Mouse (Mus musculus) kidney, embryonic 15.5 days (tissue): ENCODE results near the gene Dip2a. TPM values are rescaled to one million over a fixed set of nuclear protein-coding genes. Genes with fewer than 3 reads are reported as not detected.

ENCODE experiments used
- ATAC-seq: fragments of 200-750 bp; cut with Nextera tagmentation; replicated peaks from 2 replicates; pipeline ENCODE4 v1.8.0; 2017; ENCODE audit warnings: moderate TSS enrichment; ENCODE audit not compliant: low FRiP score
- H3K27ac ChIP-seq: fragments of 300-500 bp; sonication (generic); 2 replicates; pipeline ENCODE4 v1.5.1; 2015; ENCODE audit warnings: mild to moderate bottlenecking, inconsistent platforms
- H3K27me3 ChIP-seq: fragments of 300-500 bp; sonication (generic); 2 replicates; pipeline ENCODE4 v1.6.1; 2015; ENCODE audit warnings: inconsistent platforms
- H3K36me3 ChIP-seq: fragments of 300-500 bp; sonication (generic); 2 replicates; pipeline ENCODE4 v1.6.1; 2015; ENCODE audit warnings: inconsistent platforms
- H3K4me1 ChIP-seq: fragments of 300-500 bp; sonication (generic); 2 replicates; pipeline ENCODE4 v1.6.1; 2015; ENCODE audit warnings: inconsistent platforms
- H3K4me2 ChIP-seq: fragments of 300-500 bp; sonication (generic); 2 replicates; pipeline ENCODE4 v1.6.1; 2015; ENCODE audit warnings: moderate library complexity, mild to moderate bottlenecking, inconsistent platforms
- H3K4me3 ChIP-seq: fragments of 300-500 bp; sonication (generic); replicated peaks from 2 replicates; pipeline ENCODE4 v1.5.1; 2015; ENCODE audit warnings: mild to moderate bottlenecking, inconsistent platforms
- H3K9ac ChIP-seq: fragments of 300-500 bp; sonication (generic); 2 replicates; pipeline ENCODE4 v1.6.1; 2015; ENCODE audit warnings: mild to moderate bottlenecking, inconsistent platforms
- H3K9me3 ChIP-seq: fragments of 300-500 bp; sonication (generic); replicated peaks from 2 replicates; pipeline ENCODE4 v1.6.1; 2016; ENCODE audit warnings: inconsistent platforms
- WGBS: fragments of 180-500 bp; shearing (Covaris S2); methylation state at CpG from one replicate; pipeline ENCODE4 v1.1.7; 2015; ENCODE audit warnings: mixed read lengths; 5-methylcytosine and 5-hydroxymethylcytosine counted together
- polyA plus RNA-seq: library from polyadenylated mRNA; unstranded; fragments of >200 nt; fragmentation: Nextera tagmentation; extraction: Ambion mirVana; gene quantifications from 2 replicates; pipeline ENCODE4 v1.2.1, GENCODE M21; 2015

Gene Dip2a
- polyA plus RNA-seq, 1 experiment from 2014 or later = 11.3 TPM

GRCm38 (mm10) chr10:76229627-76230026 lies 115.5 kb downstream of the Dip2a start:
- H3K9ac ChIP-seq = no peak overlapping the region
- H3K27me3 ChIP-seq = no peaks in the 10 kb centered on the region
- H3K4me3 ChIP-seq = no peak overlapping the region
- no peaks in the 10 kb centered on the region for H3K9me3 ChIP-seq
- H3K27ac ChIP-seq = no peak overlapping the region
- no peaks in the 10 kb centered on the region for H3K4me1 ChIP-seq
- H3K4me2 ChIP-seq = no peak overlapping the region
- ATAC-seq = no peak
- WGBS = 85% methylated on average over 1 of the region's 1 CpGs
- H3K36me3 ChIP-seq = peaks cover 10% of the 10 kb centered on the region

- Histone ChIP-seq H3K27ac (no peak overlapping the region), H3K4me2 (no peak overlapping the region)
Observed at GRCm38 (mm10) chr10:76225944-76226343, 119.1 kb downstream of the Dip2a start.

GRCm38 (mm10) chr10:76218240-76218639 lies 126.9 kb downstream of the Dip2a start:
- Histone ChIP-seq H3K4me3 (no peak overlapping the region), H3K4me2 (no peak overlapping the region), H3K27me3 (no peaks in the 10 kb centered on the region), H3K27ac (no peak overlapping the region), H3K36me3 (peaks cover 90% of the 10 kb centered on the region), H3K9me3 (peaks cover 10% of the 10 kb centered on the region), H3K4me1 (no peaks in the 10 kb centered on the region), H3K9ac (no peak overlapping the region)
- 82% methylated on average over 9 of the region's 9 CpGs for WGBS
- ATAC-seq = no peak

More at GRCm38 (mm10) chr10:76225944-76226343, 119.1 kb downstream of the Dip2a start:
- no peaks in the 10 kb centered on the region for H3K9me3 ChIP-seq
- no peak overlapping the region for H3K9ac ChIP-seq
- H3K4me3 ChIP-seq = no peak overlapping the region
- no peak for ATAC-seq
- H3K4me1 ChIP-seq = no peaks in the 10 kb centered on the region
- WGBS = 92% methylated on average over 11 of the region's 11 CpGs
- H3K27me3 ChIP-seq = no peaks in the 10 kb centered on the region
- peaks cover 42% of the 10 kb centered on the region for H3K36me3 ChIP-seq

DNA sequence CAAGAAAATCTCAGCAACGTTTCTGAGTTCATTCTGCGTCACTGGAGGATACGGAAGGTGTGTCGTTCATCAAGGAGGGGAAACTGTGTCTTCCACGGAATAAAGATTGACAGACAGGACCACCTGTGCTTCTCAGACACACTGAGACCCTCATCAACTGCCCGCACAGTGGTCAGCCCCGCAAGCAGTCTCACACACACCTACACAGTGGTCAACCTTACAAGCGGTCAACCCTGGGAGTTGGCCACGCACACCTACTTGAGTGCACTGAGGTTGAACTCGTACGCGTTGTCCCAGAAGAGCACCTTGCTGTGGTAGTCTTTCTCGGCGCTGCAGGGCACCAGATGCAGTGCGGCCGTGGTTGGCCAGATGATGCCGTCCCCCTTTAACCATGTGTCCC lies 128.0 kb downstream of the Dip2a start:
- no peaks in the 10 kb centered on the region for H3K27me3 ChIP-seq
- no peak overlapping the region for H3K4me3 ChIP-seq

DNA sequence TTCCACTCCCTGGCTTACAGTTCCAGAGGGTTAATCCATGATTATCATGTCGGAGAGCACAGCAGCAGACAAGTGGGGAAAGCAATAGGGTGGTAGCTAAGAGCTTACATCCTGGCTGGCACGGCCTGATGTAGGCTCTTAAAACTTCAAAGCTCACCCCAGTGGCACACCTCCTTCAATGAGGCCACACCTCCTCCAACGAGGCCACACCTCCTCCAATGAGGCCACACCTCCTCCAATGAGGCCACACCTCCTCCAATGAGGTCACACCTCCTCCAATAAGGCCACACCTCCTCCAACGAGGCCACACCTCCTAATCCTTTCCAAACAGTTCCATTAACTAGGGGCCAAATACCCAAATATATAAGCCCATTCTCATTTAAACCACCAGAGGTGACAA lies 130.9 kb downstream of the Dip2a start:
- H3K9me3 ChIP-seq = peaks cover 10% of the 10 kb centered on the region
- no peak overlapping the region for H3K27ac ChIP-seq
- H3K4me3 ChIP-seq = no peak overlapping the region
- no peaks in the 10 kb centered on the region for H3K4me1 ChIP-seq
- no peaks in the 10 kb centered on the region for H3K27me3 ChIP-seq
- H3K9ac ChIP-seq = no peak overlapping the region
- no peak for ATAC-seq
- 96% methylated on average over 4 of the region's 4 CpGs for whole genome bisulfite sequencing
- no peak overlapping the region for H3K4me2 ChIP-seq
- peaks cover 89% of the 10 kb centered on the region for H3K36me3 ChIP-seq

More for the DNA sequence above, 128.0 kb downstream of the Dip2a start:
- no peak overlapping the region for H3K4me2 ChIP-seq
- no peaks in the 10 kb centered on the region for H3K4me1 ChIP-seq
- H3K36me3 ChIP-seq = peaks cover 91% of the 10 kb centered on the region
- no peak for ATAC-seq
- no peak overlapping the region for H3K9ac ChIP-seq
- no peak overlapping the region for H3K27ac ChIP-seq
- WGBS = 96% methylated on average over 17 of the region's 17 CpGs
- H3K9me3 ChIP-seq = peaks cover 10% of the 10 kb centered on the region

DNA sequence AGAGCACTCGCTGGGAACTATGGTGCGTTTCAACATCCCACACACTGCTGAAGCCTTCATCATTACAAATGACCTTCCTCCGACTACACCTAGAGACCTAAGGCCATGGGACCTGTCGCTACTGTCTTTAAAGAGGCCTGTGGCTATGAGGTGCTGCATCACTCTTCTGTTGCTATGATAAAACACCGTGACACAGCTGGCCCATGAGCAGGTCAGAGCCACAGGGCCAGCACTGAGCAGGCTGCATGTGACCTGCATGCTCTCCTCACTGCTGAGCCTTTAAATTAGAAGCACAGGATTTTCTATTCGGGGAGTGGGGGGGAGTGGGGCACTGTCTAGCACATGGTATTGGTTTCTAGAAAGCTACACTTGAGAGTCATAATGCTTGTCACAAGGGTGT lies 133.0 kb downstream of the Dip2a start:
- Histone ChIP-seq H3K36me3 (peaks cover 93% of the 10 kb centered on the region), H3K4me3 (no peak overlapping the region), H3K27me3 (no peaks in the 10 kb centered on the region), H3K4me1 (no peaks in the 10 kb centered on the region), H3K9ac (no peak overlapping the region), H3K4me2 (no peak overlapping the region), H3K27ac (no peak overlapping the region), H3K9me3 (peaks cover 10% of the 10 kb centered on the region)
- WGBS = 93% methylated on average over 6 of the region's 6 CpGs
- ATAC-seq = no peak

DNA sequence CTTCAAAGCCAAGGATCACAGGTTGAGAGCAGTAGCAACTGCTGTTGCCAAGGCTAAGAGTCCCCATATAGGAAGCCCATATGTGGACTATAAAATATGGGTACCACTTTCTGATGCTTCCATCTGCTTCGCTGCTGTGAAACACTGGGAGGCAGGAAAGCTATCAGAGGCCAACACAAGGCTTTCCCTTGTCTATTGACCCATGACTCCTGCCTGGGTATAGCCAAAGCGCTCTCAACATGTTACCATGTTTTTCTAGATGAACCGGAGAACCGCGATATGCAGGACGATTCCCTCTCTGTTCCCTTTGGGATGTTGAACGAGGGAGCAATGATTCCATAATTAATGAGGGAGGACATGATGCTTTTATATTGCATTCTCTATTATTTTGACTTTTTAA lies 134.3 kb downstream of the Dip2a start:
- ATAC-seq = no peak
- no peak overlapping the region for H3K4me3 ChIP-seq
- H3K27ac ChIP-seq = no peak overlapping the region
- H3K9ac ChIP-seq = no peak overlapping the region
- H3K27me3 ChIP-seq = no peaks in the 10 kb centered on the region
- H3K9me3 ChIP-seq = peaks cover 10% of the 10 kb centered on the region
- WGBS = 96% methylated on average over 7 of the region's 7 CpGs
- no peak overlapping the region for H3K4me2 ChIP-seq
- no peaks in the 10 kb centered on the region for H3K4me1 ChIP-seq
- peaks cover 88% of the 10 kb centered on the region for H3K36me3 ChIP-seq

Other genes starting within 250 kb of the Dip2a start
- gene Slc5a4b, start 234.3 kb downstream of the Dip2a start, polyA plus RNA-seq = 0.12 and 0.18 TPM in 2 replicates
- not detected in 2 replicates for gene Slc5a4a, start 197.8 kb downstream of the Dip2a start, polyA plus RNA-seq
- gene Prmt2, start 107.4 kb downstream of the Dip2a start, polyA plus RNA-seq = 54.5 and 58.9 TPM in 2 replicates
- gene S100b, start 91.4 kb downstream of the Dip2a start, polyA plus RNA-seq = 0.50 and 0.84 TPM in 2 replicates
- not detected in 2 replicates for gene AC141477.1, start 95.2 kb upstream of the Dip2a start, polyA plus RNA-seq
- gene Pcnt, start 97.5 kb upstream of the Dip2a start, polyA plus RNA-seq = 13.4 and 16.9 TPM in 2 replicates
- gene 2610028H24Rik, start 103.8 kb upstream of the Dip2a start, polyA plus RNA-seq = not detected in 2 replicates
- gene Mcm3ap, start 123.6 kb upstream of the Dip2a start, polyA plus RNA-seq = 50.9 and 52.1 TPM in 2 replicates
- gene Ybey, start 123.8 kb upstream of the Dip2a start, polyA plus RNA-seq = 7.5 and 7.8 TPM in 2 replicates
- 19.0 and 27.4 TPM in 2 replicates for gene Lss, start 186.3 kb upstream of the Dip2a start, polyA plus RNA-seq
- gene Spatc1l, start 217.0 kb upstream of the Dip2a start, polyA plus RNA-seq = not detected in 2 replicates
- gene Ftcd, start 230.4 kb upstream of the Dip2a start, polyA plus RNA-seq = 0.66 and 0.97 TPM in 2 replicates